Mouse (Mus musculus) G1E (cell line): ENCODE measurements at regions not wholly inside any gene's neighbourhood (a gene's known extent, or its start where the extent isn't known, plus 50 kb on each side); places are given as distances from the start of the nearest gene placed in this dataset.
"Not testable (repeated sequence)": the region's sequence is repeated elsewhere in the genome, so short reads cannot be mapped to it uniquely, and the experiment has no call there.

Experiments
- ATAC-seq: 2 replicates; pipeline ENCODE4 v1.8.0; 2016; ENCODE audit warnings: mild to moderate bottlenecking; ENCODE audit not compliant: insufficient number of reproducible peaks, poor library complexity, low FRiP score, severe bottlenecking; ENCODE audit errors: extremely low read depth
- DNase-seq: peaks from one replicate; pipeline ENCODE4 v3.0.0; 2012; ENCODE audit warnings: low spot score
- H3K27me3 ChIP-seq: 2 replicates; pipeline ENCODE4 v1.6.1; 2012; ENCODE audit warnings: mild to moderate bottlenecking, low read length, inconsistent platforms; ENCODE audit not compliant: insufficient read depth
- H3K36me3 ChIP-seq: replicated peaks from 2 replicates; pipeline ENCODE3; 2012; ENCODE audit warnings: mild to moderate bottlenecking, inconsistent platforms
- H3K4me1 ChIP-seq: 2 replicates; pipeline ENCODE4 v1.6.1; 2012; ENCODE audit warnings: low read depth, low read length, inconsistent platforms, mixed read lengths; ENCODE audit not compliant: insufficient read depth
- H3K4me3 ChIP-seq: 2 replicates; pipeline ENCODE4 v1.5.1; 2012; ENCODE audit warnings: low read depth, mild to moderate bottlenecking, inconsistent platforms, low read length, moderate library complexity, mixed read lengths
- H3K9me3 ChIP-seq: replicated peaks from 2 replicates; pipeline ENCODE4 v1.6.1; 2012; ENCODE audit warnings: inconsistent platforms
- CTCF ChIP-seq: IDR thresholded peaks from 2 replicates; pipeline ENCODE4 v1.5.1; 2012; ENCODE audit warnings: low read depth, low read length, inconsistent platforms, mixed read lengths
- GATA1 ChIP-seq: IDR thresholded peaks from 2 replicates; pipeline ENCODE4 v1.6.1; 2012; ENCODE audit warnings: borderline replicate concordance, low read length, inconsistent platforms, mixed read lengths
- GATA2 ChIP-seq: IDR thresholded peaks from 2 replicates; pipeline ENCODE4 v1.6.1; 2012; ENCODE audit warnings: low read depth, low read length, inconsistent platforms, borderline replicate concordance
- POLR2AphosphoS5 ChIP-seq: IDR thresholded peaks from 2 replicates; pipeline ENCODE4 v1.6.1; 2012; ENCODE audit warnings: low read depth, low read length, inconsistent platforms; ENCODE audit not compliant: insufficient replicate concordance
- TAL1 ChIP-seq: conservative IDR thresholded peaks from 2 replicates; pipeline ENCODE4 v1.6.1; 2012; ENCODE audit warnings: low read depth, low read length, inconsistent platforms, mixed read lengths

DNA sequence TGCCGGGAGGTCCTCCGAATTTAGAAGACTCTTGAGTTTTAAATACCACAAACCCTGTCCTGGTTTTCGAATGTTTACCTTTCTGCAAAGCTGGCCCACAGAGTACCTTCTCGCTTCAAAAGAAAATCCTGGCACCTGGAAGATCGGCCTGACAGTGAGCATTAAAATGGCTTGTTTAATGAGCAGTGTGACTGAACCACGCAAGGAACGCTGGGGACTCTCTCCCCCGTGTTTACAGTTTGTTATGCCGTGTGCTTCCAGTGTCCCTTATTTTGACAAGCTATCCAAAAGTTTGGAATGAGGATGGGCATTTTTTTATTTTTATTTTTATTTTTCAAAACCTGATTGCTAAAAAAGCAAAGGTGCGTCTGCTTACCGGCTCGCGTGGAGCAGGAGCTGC, 148.9 kb upstream of the Ttc29 start:
- Histone ChIP-seq H3K4me3 (no peak overlapping the region), H3K9me3 (no peaks in the 10 kb centered on the region), H3K36me3 (no peaks in the 10 kb centered on the region), H3K27me3 (no peaks in the 10 kb centered on the region), H3K4me1 (peaks cover 49% of the 10 kb centered on the region)
- DNase-seq = no peak
- ATAC-seq = no peak
- no peak for TF ChIP-seq GATA1

DNA sequence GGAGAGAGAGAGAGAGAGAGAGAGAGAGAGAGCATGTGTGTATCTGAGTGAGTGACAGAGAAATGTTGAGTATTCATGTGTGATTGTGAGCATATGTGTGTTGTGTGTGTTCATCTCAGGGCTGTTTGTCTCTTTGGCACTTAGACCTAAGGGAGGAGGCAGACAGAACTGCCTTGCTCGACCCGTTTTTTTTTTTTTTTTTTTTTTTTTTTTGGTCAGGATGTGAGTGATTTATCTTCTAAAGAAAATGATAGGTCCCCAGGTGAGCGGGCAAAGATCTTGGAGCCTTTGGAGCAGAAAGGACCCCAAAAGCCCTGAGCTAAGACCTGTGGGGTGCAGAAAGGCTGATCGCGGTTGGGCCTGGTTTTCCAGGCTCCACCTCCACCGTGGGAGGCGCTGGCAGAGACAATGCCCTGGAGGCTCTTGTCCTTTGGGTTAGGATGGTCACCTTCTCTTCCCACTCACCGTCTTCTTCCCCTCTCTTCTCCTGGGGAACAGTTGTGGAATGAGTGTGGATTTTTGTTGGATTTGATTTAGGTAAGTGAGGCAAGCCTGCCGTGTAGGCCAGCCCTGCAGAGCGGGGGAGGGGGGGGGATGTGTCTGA, 147.1 kb upstream of the Ttc29 start:
- H3K9me3 ChIP-seq = no peaks in the 10 kb centered on the region
- DNase-seq (no peak), ATAC-seq (no peak)
- H3K4me3 ChIP-seq = no peak overlapping the region
- H3K27me3 ChIP-seq = no peaks in the 10 kb centered on the region
- peaks cover 62% of the 10 kb centered on the region for H3K4me1 ChIP-seq
- no peaks in the 10 kb centered on the region for H3K36me3 ChIP-seq
- TF ChIP-seq GATA2 (no peak), TAL1 (no peak), CTCF (no peak), GATA1 (no peak), POLR2AphosphoS5 (no peak)

DNA sequence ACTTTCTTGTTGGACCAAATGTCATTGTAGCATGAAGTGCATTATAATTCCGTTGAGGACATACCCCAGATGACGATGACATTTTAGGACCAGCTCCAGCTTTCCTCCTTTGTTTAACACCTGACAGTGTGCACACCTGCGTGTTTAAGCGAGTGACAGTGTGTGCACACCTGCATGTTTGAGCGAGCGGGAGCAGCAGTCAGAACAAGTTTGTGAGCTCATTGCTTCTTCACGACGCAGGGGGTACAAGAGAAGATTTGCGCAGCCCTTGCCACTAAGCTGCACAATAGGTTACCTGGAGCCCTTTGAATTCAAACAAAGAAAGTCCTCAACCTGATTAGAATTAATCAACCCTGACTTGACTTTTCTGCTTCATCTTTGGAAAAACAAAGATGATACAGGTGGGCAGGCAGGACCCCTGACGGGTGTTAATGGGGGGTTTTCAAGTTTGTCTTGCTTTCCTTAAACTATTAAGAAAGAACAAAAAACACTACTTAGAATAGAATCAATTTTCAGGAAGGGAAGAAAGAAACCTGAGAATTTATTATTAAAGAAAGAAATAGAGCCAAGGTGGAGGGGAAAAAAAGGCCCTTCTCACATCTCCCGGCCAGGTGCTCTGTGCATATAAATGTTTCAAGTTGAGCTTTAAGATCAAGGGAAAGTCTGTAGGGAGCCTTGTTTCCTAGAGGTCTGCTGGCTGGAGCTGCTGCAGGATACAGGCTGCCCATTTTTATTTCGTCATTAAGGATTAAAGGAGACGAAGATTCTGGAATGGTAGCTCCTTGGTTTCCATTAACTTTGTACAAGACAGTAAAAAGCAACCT, 144.8 kb upstream of the Ttc29 start:
- no peaks in the 10 kb centered on the region for H3K36me3 ChIP-seq
- DNase-seq (no peak), ATAC-seq (no peak)
- H3K4me1 ChIP-seq = peaks cover 75% of the 10 kb centered on the region
- H3K4me3 ChIP-seq = no peak overlapping the region
- TF ChIP-seq GATA2 = no peak
- TF ChIP-seq POLR2AphosphoS5 = no peak
- no peak for TF ChIP-seq CTCF
- TF ChIP-seq TAL1 = no peak
- no peak for TF ChIP-seq GATA1
- no peaks in the 10 kb centered on the region for H3K9me3 ChIP-seq
- H3K27me3 ChIP-seq = no peaks in the 10 kb centered on the region

DNA sequence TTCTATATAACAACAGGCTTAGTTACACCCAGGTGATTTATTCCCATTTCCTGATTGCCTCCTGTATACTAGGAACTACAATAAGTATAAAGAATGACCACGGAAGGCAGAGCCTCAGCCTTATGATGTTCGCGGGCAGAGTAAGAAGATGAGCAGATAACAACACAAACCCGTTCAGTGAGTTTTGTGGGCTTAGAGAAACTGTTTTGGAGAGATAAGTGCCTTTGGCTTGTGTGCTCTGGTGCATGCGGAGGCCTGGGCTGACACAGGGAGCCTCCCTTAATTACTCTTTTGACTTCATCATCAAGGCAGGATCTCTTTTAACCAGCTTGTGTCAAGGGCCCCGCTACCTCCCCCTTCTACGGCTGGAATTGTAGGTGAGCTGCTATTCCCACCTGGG, 139.3 kb upstream of the Ttc29 start:
- Histone ChIP-seq H3K9me3 (no peaks in the 10 kb centered on the region), H3K4me1 (peaks cover 91% of the 10 kb centered on the region), H3K4me3 (peak overlapping the region; percentile 49; the same call in 1 of the 2 replicates), H3K36me3 (no peaks in the 10 kb centered on the region), H3K27me3 (no peaks in the 10 kb centered on the region)
- ATAC-seq (peak; percentile 84), DNase-seq (peak; percentile 73)
- no peak for TF ChIP-seq POLR2AphosphoS5
- no peak for TF ChIP-seq CTCF
- TF ChIP-seq TAL1 = peak; percentile 83
- TF ChIP-seq GATA1 = no peak
- TF ChIP-seq GATA2 = peak; percentile 84; the same call in 1 of the 2 replicates

DNA sequence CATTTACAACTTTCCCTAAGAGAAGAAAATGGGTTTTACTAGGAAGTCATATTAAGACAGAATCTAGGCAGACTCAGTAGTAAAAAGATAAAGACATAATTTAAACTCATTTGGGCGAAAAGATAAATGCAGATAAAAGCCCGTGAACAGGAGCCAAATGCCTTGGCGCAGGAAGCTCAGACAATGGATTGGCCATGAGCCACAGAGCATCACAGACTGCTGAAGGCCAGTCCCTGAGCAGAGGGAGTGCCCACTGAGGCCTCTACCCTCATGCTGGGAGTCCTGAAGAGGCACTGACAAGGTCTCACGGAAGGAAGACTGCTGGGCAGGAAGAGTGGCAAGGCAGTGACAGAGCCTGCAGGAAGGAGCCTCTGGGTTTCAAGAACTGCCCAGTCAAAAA, 136.0 kb upstream of the Ttc29 start:
- Histone ChIP-seq H3K4me3 (peak overlapping the region; percentile 58; the same call in 1 of the 2 replicates), H3K27me3 (no peaks in the 10 kb centered on the region), H3K9me3 (no peaks in the 10 kb centered on the region), H3K36me3 (no peaks in the 10 kb centered on the region), H3K4me1 (peaks cover 75% of the 10 kb centered on the region)
- ATAC-seq (0 out of 2 replicates have a peak, but pooled peaks have one; percentile 18), DNase-seq (no peak)
- TF ChIP-seq GATA1 (no peak), TAL1 (no peak)

DNA sequence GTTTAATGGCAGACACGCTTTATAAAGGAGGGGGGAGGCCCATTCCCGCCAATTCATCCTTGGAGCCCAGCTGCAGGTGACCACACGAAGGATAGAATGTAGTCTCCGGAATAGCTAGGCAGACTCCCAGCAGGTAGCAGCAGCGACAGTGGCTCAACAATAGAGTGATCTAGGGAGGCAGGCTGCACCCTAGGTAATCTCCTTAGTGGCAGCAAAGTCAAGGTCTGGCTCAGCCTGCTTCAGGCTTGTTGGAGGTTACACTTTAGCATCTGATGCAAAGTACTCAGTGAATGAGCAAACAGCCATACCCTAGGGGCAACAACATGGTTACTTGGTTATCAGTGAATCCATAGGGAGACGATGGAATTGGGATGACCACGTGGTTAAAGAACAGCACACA, 131.7 kb upstream of the Ttc29 start:
- not testable (repeated sequence) for DNase-seq, H3K36me3 ChIP-seq, H3K4me3 ChIP-seq, ATAC-seq, H3K27me3 ChIP-seq, H3K9me3 ChIP-seq
- peaks cover 60% of the 10 kb centered on the region for H3K4me1 ChIP-seq

DNA sequence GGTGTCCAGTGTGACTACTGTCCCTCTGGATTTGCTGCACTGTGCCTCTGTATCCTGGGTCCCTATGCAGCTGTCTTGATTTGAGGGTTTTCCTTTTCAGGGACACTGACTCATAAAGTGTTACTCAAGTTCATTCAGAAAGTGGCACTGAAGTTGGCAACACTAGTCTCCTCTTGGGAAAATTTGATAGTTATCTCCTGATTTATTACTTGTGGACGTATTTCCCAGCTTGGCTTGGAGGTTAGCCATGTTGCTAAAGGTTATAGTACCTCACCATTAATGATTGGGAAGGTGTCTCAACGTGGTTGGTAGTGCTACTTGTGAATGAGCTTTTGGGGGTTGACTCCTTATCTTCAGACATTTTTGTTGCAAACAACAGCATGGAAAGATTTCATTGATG, 130.1 kb upstream of the Ttc29 start:
- H3K4me1 ChIP-seq = peaks cover 47% of the 10 kb centered on the region
- no peaks in the 10 kb centered on the region for H3K36me3 ChIP-seq
- TF ChIP-seq POLR2AphosphoS5 (no peak), TAL1 (no peak), GATA1 (no peak), GATA2 (no peak), CTCF (no peak)
- H3K9me3 ChIP-seq = no peaks in the 10 kb centered on the region
- H3K4me3 ChIP-seq = no peak overlapping the region
- DNase-seq (no peak), ATAC-seq (no peak)
- peaks cover 2% of the 10 kb centered on the region; the same call in 1 of the 2 replicates for H3K27me3 ChIP-seq
